Mouse (Mus musculus): ENCODE results near the gene Gm12216.

DNA sequence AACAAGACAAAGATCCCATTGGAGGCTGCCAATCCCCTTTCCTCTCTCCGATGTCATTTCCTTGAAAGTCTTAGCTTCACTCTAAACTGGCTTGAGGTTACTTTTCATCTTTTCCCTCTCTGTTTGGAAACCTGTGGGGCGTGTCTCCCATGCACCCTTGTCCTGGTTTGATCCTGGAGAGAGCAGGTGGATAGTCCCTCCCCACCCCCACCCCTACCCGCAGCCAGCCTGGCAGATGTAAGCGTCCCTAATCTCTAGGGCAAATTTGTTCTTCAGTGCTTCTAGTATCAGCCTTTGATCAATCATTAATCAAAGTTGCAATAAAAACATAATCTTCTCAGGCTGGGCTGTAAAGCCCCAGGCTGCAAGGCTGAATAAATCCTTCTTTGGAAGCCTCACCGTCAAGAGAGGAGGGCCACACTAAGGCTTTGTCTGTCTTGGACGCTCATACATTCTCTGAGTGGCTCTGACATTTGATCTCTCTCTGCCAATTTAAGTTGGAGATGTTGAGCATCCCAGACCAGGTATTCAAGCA is 61.6 kb downstream of the Gm12216 start:
- no peak for TF ChIP-seq POLR2A (IDR thresholded peaks at IDR 0.05; ENCODE audit: insufficient read depth, low read depth, low read length)
- no peak for TF ChIP-seq CTCF (IDR thresholded peaks at IDR 0.05)
